Mouse (Mus musculus): ENCODE results near the gene Olfr32. TPM values are rescaled to one million over a fixed set of nuclear protein-coding genes. Genes with fewer than 3 reads are reported as not detected.
"Not testable (repeated sequence)": the region's sequence is repeated elsewhere in the genome, so short reads cannot be mapped to it uniquely, and the experiment has no call there.

Gene Olfr32
- total RNA-seq (2012; rRNA removed) (not detected in 2 replicates), total RNA-seq (2014; rRNA removed) (not detected in 2 replicates), polyA plus RNA-seq (2012; ENCODE audit: insufficient read length, low read depth) (not detected in 2 replicates)

- in situ Hi-C loops (cut with MboI; ENCODE audit: low pct_ligation_motif_present, low pct_unique_long_range_greater_than_20kb, low sequenced_read_pairs) = no loop called here
- H3K27me3 ChIP-seq (replicated peaks) = peaks cover 39% of the 10 kb centered on the region
- H3K9me3 ChIP-seq (replicated peaks; ENCODE audit: low read length) = no peaks in the 10 kb centered on the region
- no peak for DNase-seq (ENCODE audit: extremely low read depth)
- TF ChIP-seq TCF12 (IDR thresholded peaks at IDR 0.05; ENCODE audit: low read depth, low read length) = no peak
- no peak for TF ChIP-seq CTCF (conservative IDR thresholded peaks at IDR 0.05 in 1 of 2, IDR thresholded peaks at IDR 0.05 in 1 of 2; ENCODE audit: low read depth in 2 of 2, low read length in 2 of 2)
- TF ChIP-seq ZKSCAN1 (IDR thresholded peaks at IDR 0.05; ENCODE audit: borderline replicate concordance, low read depth, low read length) = no peak
- no peak for TF ChIP-seq ZMIZ1 (IDR thresholded peaks at IDR 0.05; ENCODE audit: low read depth, low read length)
- no peak for TF ChIP-seq CHD2 (IDR thresholded peaks at IDR 0.05; ENCODE audit: low read length)
- TF ChIP-seq CHD1 (IDR thresholded peaks at IDR 0.05; ENCODE audit: low read depth, low read length) = no peak
- no peak for TF ChIP-seq ETS1 (conservative IDR thresholded peaks at IDR 0.05; ENCODE audit: low read depth, low read length)
- no peak for TF ChIP-seq NELFE (IDR thresholded peaks at IDR 0.05; ENCODE audit: low read depth, low read length)
- no peak for TF ChIP-seq ZC3H11A (IDR thresholded peaks at IDR 0.05; ENCODE audit: low read depth, low read length)
- TF ChIP-seq MXI1 (IDR thresholded peaks at IDR 0.05; ENCODE audit: low read depth, low read length) = no peak
- TF ChIP-seq JUND (conservative IDR thresholded peaks at IDR 0.05; ENCODE audit: low read depth, low read length) = no peak
- TF ChIP-seq MEF2A (IDR thresholded peaks at IDR 0.05; ENCODE audit: borderline replicate concordance, low read depth, low read length) = no peak
- TF ChIP-seq RAD21 (IDR thresholded peaks at IDR 0.05; ENCODE audit: low read depth, low read length) = no peak
- no peaks in the 10 kb centered on the region for H3K79me2 ChIP-seq (replicated peaks; ENCODE audit: control insufficient read depth, extremely low read depth, insufficient read depth, poor library complexity, severe bottlenecking)
- H3K4me1 ChIP-seq (ENCODE audit: control insufficient read depth in 1 of 2, insufficient read depth in 2 of 2) = no peaks in the 10 kb centered on the region
- no peak within 1 kb of the TSS for H3K9ac ChIP-seq (ENCODE audit: insufficient read depth, low read depth)
- dilution Hi-C loops (cut with MboI; ENCODE audit: extremely low pct_ligation_motif_present, extremely low pct_unique_long_range_greater_than_20kb, low sequenced_read_pairs) = no loop called here
- H3K4me2 ChIP-seq (ENCODE audit: insufficient read depth, low read depth, poor library complexity, severe bottlenecking) = no peak within 1 kb of the TSS
- no peak within 1 kb of the TSS for H3K27ac ChIP-seq (ENCODE audit: insufficient read depth, low read depth)
- H3K36me3 ChIP-seq (replicated peaks in 1 of 2; ENCODE audit: control insufficient read depth in 1 of 2, insufficient read depth in 1 of 2, low read length in 1 of 2) = no peaks in the 10 kb centered on the region
- no peak within 1 kb of the TSS for H3K4me3 ChIP-seq (replicated peaks in 1 of 3; ENCODE audit: low read depth in 2 of 3, low read length in 2 of 3, poor library complexity in 1 of 3)
Observed at GRCm38 (mm10) chr2:90142196-90142595, at the start of gene Olfr32. Olfr32 (minus strand) TSS chr2:90142296.

DNA sequence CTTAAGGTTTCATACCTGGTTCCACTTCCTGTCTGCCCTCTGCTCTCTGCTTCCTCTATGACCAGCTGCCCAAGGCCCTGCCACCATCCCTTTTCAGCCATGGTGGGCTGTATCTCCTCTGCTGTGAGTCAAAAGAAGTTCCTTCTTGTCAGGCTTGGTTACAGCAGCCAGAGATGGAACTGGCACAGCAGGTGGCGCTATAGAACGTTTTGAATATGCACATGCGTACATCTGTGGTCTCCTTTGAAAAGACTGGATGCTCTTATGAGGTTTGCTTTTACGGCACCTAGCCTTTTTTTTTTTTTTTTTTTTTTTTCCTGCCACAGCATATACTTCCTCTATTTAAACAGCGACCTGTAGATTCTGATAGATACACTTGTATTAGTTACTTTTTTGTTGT lies 45.0 kb upstream of the Olfr32 start:
- H3K27ac ChIP-seq (ENCODE audit: insufficient read depth, low read depth); in situ Hi-C loops (cut with MboI; ENCODE audit: low pct_ligation_motif_present, low pct_unique_long_range_greater_than_20kb, low sequenced_read_pairs); H3K4me1 ChIP-seq (ENCODE audit: control insufficient read depth in 1 of 2, insufficient read depth in 2 of 2); H3K9me3 ChIP-seq (replicated peaks; ENCODE audit: low read length); H3K4me3 ChIP-seq (replicated peaks in 1 of 3; ENCODE audit: low read depth in 2 of 3, low read length in 2 of 3, poor library complexity in 1 of 3); H3K36me3 ChIP-seq (replicated peaks in 1 of 2; ENCODE audit: control insufficient read depth in 1 of 2, insufficient read depth in 1 of 2, low read length in 1 of 2); H3K79me2 ChIP-seq (replicated peaks; ENCODE audit: control insufficient read depth, extremely low read depth, insufficient read depth, poor library complexity, severe bottlenecking); DNase-seq (ENCODE audit: extremely low read depth); H3K4me2 ChIP-seq (ENCODE audit: insufficient read depth, low read depth, poor library complexity, severe bottlenecking); dilution Hi-C loops (cut with MboI; ENCODE audit: extremely low pct_ligation_motif_present, extremely low pct_unique_long_range_greater_than_20kb, low sequenced_read_pairs); H3K27me3 ChIP-seq (replicated peaks); H3K9ac ChIP-seq (ENCODE audit: insufficient read depth, low read depth): not testable (repeated sequence)

GRCm38 (mm10) chr2:90186082-90186481 lies 44.0 kb upstream of the Olfr32 start:
- H3K9me3 ChIP-seq (replicated peaks; ENCODE audit: low read length); H3K79me2 ChIP-seq (replicated peaks; ENCODE audit: control insufficient read depth, extremely low read depth, insufficient read depth, poor library complexity, severe bottlenecking); H3K9ac ChIP-seq (ENCODE audit: insufficient read depth, low read depth); DNase-seq (ENCODE audit: extremely low read depth); H3K4me3 ChIP-seq (replicated peaks in 1 of 3; ENCODE audit: low read depth in 2 of 3, low read length in 2 of 3, poor library complexity in 1 of 3); H3K27me3 ChIP-seq (replicated peaks); H3K36me3 ChIP-seq (replicated peaks in 1 of 2; ENCODE audit: control insufficient read depth in 1 of 2, insufficient read depth in 1 of 2, low read length in 1 of 2); H3K27ac ChIP-seq (ENCODE audit: insufficient read depth, low read depth); dilution Hi-C loops (cut with MboI; ENCODE audit: extremely low pct_ligation_motif_present, extremely low pct_unique_long_range_greater_than_20kb, low sequenced_read_pairs); in situ Hi-C loops (cut with MboI; ENCODE audit: low pct_ligation_motif_present, low pct_unique_long_range_greater_than_20kb, low sequenced_read_pairs); H3K4me1 ChIP-seq (ENCODE audit: control insufficient read depth in 1 of 2, insufficient read depth in 2 of 2); H3K4me2 ChIP-seq (ENCODE audit: insufficient read depth, low read depth, poor library complexity, severe bottlenecking): not testable (repeated sequence)

All from CH12.LX (cell line).